Mouse (Mus musculus) brain, adult 2 months (tissue): ENCODE measurements around the gene Zfp947.
A peak's percentile ranks its signal among the peaks of the same experiment; 100 is the strongest.
"Not testable (repeated sequence)": the region's sequence is repeated elsewhere in the genome, so short reads cannot be mapped to it uniquely, and the experiment has no call there.

Source experiments
- DNase-seq: peaks from one replicate; pipeline ENCODE4 v3.0.0; 2011; ENCODE audit warnings: low read depth, low spot score

The Zfp947 gene

DNA sequence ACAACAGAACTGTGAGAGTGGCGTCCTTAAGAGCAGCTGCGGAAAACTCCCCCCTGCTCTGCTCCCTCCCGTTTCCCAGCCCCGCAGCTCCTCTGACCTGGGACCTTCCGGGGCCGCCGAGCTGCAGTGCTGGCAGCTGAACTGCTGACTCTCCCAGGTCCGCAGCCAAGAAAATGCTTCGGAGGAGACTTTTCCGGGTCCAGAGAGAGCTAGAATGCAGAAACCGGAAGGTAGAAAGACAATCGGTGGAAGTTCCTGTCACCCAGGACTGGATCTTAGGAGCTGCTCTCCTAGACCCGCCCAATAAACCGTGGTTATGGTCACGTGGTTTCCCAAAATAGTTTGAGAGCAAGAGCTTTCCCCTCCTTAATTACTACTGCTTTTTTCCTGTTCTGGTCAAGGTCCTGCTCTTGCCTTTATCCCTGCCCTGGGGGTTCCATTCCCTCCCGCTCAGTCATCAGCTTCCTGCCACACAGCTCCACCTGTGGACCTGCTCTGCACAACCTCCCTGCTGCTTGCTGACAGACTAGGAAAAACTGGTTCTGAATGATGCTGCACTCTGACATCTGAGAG lies at the start of gene Zfp947:
Gene Zfp947, minus strand, starts transcription at position 469 of the 573 bp plus-strand sequence.
- DNase-seq = peak; percentile 56

DNA sequence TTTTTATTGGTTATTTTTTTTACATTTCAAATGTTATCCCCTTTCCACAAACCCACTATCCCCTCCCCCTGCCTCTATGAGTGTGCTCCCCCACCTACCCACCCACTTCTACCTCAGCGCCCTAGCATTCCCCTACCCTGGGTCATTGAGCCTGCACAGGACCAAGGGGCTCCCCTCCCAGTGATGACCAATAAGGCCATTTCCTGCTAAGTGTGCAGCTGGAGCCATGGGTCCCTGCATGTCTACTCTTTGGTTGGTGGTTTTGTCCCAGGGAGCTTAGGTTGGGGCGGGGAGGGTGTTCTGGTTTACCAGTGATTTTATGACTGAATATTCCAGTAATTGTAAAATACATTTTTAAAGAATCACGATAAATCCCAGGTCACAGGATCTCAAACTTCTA lies 686 bp downstream of the Zfp947 start:
- DNase-seq = not testable (repeated sequence)

DNA sequence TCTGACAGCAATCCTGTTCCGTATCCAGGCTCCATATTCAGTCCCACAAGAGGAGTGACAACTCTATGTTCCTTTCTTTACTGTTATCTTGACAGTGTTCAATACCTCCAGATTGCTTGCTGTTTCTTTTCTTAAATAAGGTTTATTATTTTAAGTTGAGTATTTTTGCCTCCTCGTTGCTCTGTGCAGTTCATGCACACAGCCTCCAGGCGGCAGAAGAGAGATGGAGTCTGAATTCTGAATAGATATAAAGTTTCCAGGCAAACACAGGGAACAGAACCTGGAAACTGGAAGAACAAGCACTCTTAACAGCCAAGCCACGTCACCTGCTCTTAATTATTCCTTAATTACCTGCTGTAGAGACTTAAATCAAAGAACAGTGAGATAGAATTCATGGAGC lies 12.0 kb downstream of the Zfp947 start:
- not testable (repeated sequence) for DNase-seq

DNA sequence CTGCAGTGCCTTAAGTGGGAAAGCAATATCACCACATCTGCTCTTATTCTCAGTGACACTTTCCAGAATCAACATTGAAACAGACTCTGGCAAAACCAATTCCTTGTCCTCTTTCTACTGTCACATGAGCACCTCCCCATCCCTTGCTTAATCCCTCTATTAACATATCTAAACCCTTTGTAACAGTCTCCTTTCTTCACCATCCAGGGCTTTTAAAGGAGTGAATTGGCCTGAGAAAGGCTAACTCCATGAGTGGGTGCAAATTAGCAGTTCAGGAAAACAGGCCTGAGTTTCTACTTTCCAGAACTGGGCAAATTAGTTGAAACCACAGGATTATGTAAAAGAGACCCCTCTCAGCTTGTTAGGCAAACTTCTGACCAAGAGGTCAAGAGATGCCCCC lies 47.2 kb downstream of the Zfp947 start:
- no peak for DNase-seq
